Mouse (Mus musculus) left cerebral cortex, postnatal 25 days (tissue): ENCODE measurements around the gene Chn1. TPM values are rescaled to one million over a fixed set of nuclear protein-coding genes. Genes with fewer than 3 reads are reported as not detected.

Experiments
- DNase-seq, 2 experiments: peaks; one replicate each; pipeline ENCODE4 v3.0.0; 2022; ENCODE audit warnings: low spot score in 2 of 2, mixed read lengths in 1 of 2
- intact Hi-C: fragments of 180-260 bp; cut with DNase I; formaldehyde crosslinking; loops from one replicate; pipeline ENCODE4 v1.15.1; 2025
- total RNA-seq, 2 experiments: library from RNA; stranded (reverse); gene quantifications; 2 replicates each; pipeline ENCODE4 v1.2.3; 2021

Gene Chn1
- total RNA-seq, 2 experiments from 2014 or later: 1,573 to 1,627 TPM

DNA sequence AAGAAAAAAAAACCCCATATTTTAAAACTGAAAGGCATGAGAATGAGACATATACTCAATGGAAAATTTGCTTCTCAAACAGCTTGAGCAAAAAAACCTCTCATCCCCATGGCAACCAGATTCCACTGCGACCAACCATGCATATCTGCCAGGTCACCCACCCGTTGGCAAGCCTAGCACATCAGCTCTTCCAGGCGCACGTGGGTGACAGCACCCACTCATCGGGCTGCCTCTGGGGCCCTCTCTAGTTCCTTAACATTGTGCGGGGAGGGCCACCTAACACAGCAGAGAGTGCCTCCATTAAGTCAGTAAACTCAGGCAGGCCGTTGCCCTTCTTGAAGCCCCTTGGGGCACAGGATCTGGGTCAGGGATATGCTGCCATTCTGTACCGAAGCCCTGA lies 170.1 kb downstream of the Chn1 start:
- intact Hi-C loops: loop anchor here (1.0 kb wide), 1 partner anchor 9 kb away; no protein-coding TSS in a partner anchor
- DNase-seq: peak; percentile 89 to 98

DNA sequence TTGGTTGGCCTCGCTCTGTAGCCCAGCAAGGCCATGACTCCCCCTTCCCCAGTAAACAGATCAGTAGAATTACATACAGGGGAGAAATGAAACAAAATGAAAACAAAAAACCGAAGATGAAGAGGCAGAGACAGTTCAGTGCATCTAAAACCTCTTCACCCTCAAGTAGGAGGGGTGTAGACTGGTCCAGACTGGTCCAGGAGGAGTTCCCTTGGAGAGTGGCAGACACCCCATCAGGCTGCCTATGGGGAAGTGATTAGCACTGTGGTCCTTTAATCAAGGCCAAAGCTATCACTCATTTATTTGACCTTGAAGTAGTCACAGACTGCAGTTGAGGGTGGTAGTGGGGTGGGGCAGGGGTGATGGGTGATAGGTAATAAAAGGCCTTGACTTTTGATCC lies 170.6 kb downstream of the Chn1 start:
- intact Hi-C loops: no loop called here
- DNase-seq: no peak

- intact Hi-C loops: no loop called here
- DNase-seq: no peak
Measured at GRCm38 (mm10) chr2:73600650-73601049, 174.5 kb downstream of the Chn1 start.

- intact Hi-C loops: loop anchor here (2.0 kb wide), 1 partner anchor 25 kb away; no protein-coding TSS in a partner anchor
- no peak for DNase-seq
Measured at GRCm38 (mm10) chr2:73597772-73598171, 177.4 kb downstream of the Chn1 start.

- DNase-seq: peak; percentile 86 to 98
- intact Hi-C loops: loop anchor here (1.0 to 2.0 kb wide), 2 partner anchors 9 to 24 kb away; no protein-coding TSS in a partner anchor
Measured at GRCm38 (mm10) chr2:73596786-73597185, 178.4 kb downstream of the Chn1 start.

- DNase-seq: no peak
- intact Hi-C loops: loop anchor here (1.0 to 2.0 kb wide), 2 partner anchors 9 to 24 kb away; no protein-coding TSS in a partner anchor
Measured at GRCm38 (mm10) chr2:73596326-73596725, 178.8 kb downstream of the Chn1 start.

DNA sequence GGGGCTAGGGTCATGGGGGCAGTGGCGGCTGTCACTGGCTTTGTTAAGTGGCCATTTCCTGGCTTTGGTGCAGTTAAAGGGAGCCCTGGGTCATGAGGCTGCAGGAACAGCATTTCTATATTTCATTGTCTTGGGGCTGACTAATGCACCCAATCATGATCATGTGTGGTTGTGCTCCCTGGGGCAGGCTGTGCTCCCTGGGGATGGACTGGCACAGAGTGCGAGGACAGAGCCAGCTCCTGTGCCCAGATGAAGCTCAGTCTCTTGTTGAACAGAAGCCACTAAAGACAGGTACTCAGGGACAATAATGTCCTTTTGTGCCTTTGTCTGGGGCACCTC lies 182.1 kb downstream of the Chn1 start:
- no peak for DNase-seq
- intact Hi-C loops: loop anchor here (2.0 kb wide), 1 partner anchor 104 kb away; no protein-coding TSS in a partner anchor

GRCm38 (mm10) chr2:73592231-73593100 lies 182.7 kb downstream of the Chn1 start:
- peak; percentile 80 to 97 for DNase-seq
- intact Hi-C loops: loop anchor here (2.0 kb wide), 1 partner anchor 104 kb away; no protein-coding TSS in a partner anchor

DNA sequence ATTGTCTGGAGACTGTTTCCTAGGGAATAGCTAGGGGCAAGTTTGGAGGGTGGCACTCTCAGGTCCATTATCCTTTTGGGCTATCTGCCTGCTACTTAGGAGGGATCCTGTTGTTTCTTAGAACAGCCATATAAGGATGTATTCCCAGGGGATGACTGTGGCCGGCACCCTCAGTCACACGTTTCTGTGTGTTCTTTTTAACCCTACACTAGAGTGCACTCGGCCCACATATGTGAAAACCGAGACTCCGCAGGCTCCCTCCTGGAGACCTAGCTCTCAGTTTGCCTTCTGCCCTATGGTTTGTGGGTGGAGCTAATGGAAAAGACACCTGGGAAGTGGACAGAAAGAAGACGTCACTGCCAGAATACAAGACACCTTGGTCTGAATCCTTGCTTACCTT lies 183.9 kb downstream of the Chn1 start:
- no peak for DNase-seq
- intact Hi-C loops: no loop called here

DNA sequence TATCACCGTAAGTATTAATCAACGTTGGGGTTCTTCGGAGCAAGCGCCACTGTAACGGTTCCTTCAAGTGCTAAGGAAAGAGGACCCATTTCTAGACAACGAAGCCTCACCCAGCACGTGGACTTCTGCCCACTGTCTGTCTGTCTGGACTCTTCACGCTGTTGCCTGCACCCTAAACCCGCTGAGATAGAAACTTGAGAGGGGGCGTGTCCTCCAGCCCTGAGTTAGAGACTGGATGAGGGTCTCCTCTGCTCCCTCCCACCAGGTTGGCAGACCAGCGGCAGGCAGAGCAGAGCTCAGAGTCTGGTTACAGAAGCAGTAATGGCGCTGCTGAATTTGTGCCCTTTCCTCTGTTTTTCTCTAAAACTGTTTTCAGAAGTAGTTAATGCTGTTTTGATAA lies 185.0 kb downstream of the Chn1 start:
- intact Hi-C loops: no loop called here
- DNase-seq: no peak

- DNase-seq: no peak
- intact Hi-C loops: no loop called here
Measured at GRCm38 (mm10) chr2:73588951-73589350, 186.2 kb downstream of the Chn1 start.

DNA sequence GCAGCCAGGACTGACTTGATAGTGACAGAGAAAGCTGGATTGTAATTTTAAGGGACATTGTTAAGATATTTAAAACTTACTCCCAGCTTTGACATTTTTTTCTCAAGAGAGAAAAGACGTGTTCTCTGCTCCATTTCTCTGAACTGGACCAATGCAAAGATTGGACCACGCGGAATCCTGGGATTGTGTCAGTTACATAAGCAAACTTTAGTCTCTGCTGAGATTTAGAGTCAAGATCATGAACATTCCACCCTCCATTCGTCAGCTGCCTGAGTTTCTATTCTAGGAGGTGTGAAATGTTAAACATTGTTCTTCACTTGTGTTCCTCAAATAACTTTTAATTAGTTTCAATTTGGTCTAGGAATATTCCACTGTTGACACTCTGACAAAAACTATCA lies 188.0 kb downstream of the Chn1 start:
- intact Hi-C loops: no loop called here
- DNase-seq: peak in 1 of 2 experiments; percentile 84

GRCm38 (mm10) chr2:73586392-73587108 lies 188.6 kb downstream of the Chn1 start:
- intact Hi-C loops: no loop called here
- DNase-seq: no peak

DNA sequence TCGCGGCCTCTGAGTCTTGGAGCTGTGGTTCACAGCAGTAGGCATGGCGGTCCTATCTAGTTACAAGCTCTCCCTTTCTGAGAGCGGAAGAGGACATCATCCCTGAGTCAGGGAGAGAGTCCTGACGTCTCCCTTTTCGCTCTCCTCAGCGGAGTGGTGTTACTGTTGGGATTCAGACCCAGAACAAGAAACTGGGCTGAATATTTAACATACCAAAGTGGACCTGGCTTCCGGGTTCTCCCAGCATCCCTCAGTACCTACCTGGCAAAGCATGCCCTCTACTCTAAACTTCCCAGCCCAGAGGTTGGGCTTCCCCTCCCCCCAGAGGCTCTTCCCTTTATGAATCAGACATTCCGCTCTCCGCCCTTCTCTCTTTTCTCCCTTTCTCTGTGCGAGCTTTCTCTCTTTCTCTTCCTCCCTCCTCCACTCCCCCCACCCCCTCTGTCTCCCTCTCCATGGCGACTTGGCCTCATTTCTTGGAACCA lies 189.8 kb downstream of the Chn1 start:
- peak in 1 of 2 experiments; percentile 83 for DNase-seq
- intact Hi-C loops: loop anchor here (2.0 kb wide), 1 partner anchor 71 kb away; no protein-coding TSS in a partner anchor

- DNase-seq: peak; percentile 80 to 85
- intact Hi-C loops: loop anchor here (2.0 to 5.0 kb wide), 2 partner anchors 72 to 158 kb away; no protein-coding TSS in a partner anchor
Measured at GRCm38 (mm10) chr2:73584645-73585346, 190.3 kb downstream of the Chn1 start.

DNA sequence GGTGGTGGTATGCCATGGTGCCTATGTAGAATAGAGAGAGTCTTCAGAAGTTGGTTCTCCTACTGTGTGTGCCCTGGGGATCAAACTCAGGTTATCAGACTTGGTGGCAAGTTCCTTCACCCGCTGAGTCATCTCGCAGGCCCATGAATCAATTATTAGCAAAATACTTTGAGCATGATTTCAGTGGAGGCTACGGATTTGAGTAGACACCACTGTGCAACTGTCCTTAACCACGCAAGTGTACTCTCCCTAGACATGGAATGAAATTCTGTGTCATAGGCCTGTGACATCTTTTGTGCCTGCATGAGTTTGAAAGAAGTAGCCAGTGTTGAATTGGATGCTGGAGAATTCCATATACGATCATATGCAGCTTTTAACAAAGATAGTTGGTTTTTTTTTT lies 194.4 kb downstream of the Chn1 start:
- no peak for DNase-seq
- intact Hi-C loops: loop anchor here (5.0 kb wide), 1 partner anchor 162 kb away; no protein-coding TSS in a partner anchor

DNA sequence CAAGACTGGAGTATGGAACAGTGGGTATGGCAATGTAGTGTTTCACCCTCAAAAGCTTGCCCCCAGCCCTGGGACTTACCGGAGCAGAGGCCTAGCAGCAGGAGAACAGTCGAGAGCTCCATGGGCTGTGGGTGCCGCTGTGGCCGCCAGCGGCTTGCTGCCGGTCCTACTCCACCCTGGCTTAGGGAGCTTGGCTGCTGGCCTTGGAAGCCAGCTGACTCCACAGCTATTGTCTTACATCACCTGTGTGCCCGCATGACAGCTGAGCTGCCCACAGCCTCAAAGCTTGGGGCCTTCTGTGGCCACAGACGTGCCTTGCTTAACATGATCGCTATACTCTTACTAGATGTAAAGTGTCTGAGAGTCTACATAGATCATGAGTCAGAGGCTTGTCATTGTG lies 195.0 kb downstream of the Chn1 start, which contains the start of gene Chrna1:
Gene Chrna1 (minus strand): TSS at position 173 of the 400 bp plus-strand sequence.
- intact Hi-C loops: loop anchor here (5.0 kb wide), 1 partner anchor 162 kb away; no protein-coding TSS in a partner anchor
- DNase-seq: no peak

GRCm38 (mm10) chr2:73579168-73579567 lies 196.0 kb downstream of the Chn1 start:
- intact Hi-C loops: loop anchor here (10.0 kb wide), 1 partner anchor 316 kb away; the partner anchor contains the start of gene Atf2
- no peak for DNase-seq

- intact Hi-C loops: loop anchor here (10.0 kb wide), 1 partner anchor 320 kb away; the partner anchor contains the start of gene Atf2
Measured at GRCm38 (mm10) chr2:73574418-73574817, 200.7 kb downstream of the Chn1 start.

More at GRCm38 (mm10) chr2:73574418-73574817, 200.7 kb downstream of the Chn1 start:
- DNase-seq: no peak
